Mouse (Mus musculus): ENCODE results near the gene Csnk2a1. TPM values are rescaled to one million over a fixed set of nuclear protein-coding genes. Genes with fewer than 3 reads are reported as not detected.
"Not testable (repeated sequence)": the region's sequence is repeated elsewhere in the genome, so short reads cannot be mapped to it uniquely, and the experiment has no call there.

Csnk2a1 gene
- polyA plus RNA-seq, 1 experiment from 2014 or later = 135 TPM

- H3K27ac ChIP-seq (ENCODE audit: low read depth, low read length) = no peak overlapping the region
- H3K9me3 ChIP-seq (ENCODE audit: control insufficient read depth, low read length) = no peaks in the 10 kb centered on the region
- ATAC-seq (ENCODE audit: low FRiP score) (no peak), DNase-seq (ENCODE audit: low spot score) (no peak)
- 92% methylated on average over 2 of the region's 2 CpGs for WGBS
- H3K4me2 ChIP-seq (replicated peaks; ENCODE audit: low read depth, low read length) = no peak overlapping the region
- H3K27me3 ChIP-seq (ENCODE audit: control insufficient read depth, insufficient read depth, low read length) = no peaks in the 10 kb centered on the region
- H3K4me3 ChIP-seq (ENCODE audit: low read depth, low read length) = no peak overlapping the region
- no peaks in the 10 kb centered on the region for H3K4me1 ChIP-seq (replicated peaks; ENCODE audit: control insufficient read depth, insufficient read depth, low read length)
- peaks cover 5% of the 10 kb centered on the region; the same call in 1 of the 2 replicates for H3K36me3 ChIP-seq (ENCODE audit: control insufficient read depth, insufficient read depth, low read length)
- H3K9ac ChIP-seq (ENCODE audit: low read depth, low read length) = no peak overlapping the region
Observed at GRCm38 (mm10) chr2:152273639-152274038, 47.0 kb downstream of the Csnk2a1 start.

- no peaks in the 10 kb centered on the region; the same call in 1 of the 2 replicates for H3K36me3 ChIP-seq (ENCODE audit: control insufficient read depth, insufficient read depth, low read length)
- DNase-seq (ENCODE audit: low spot score) = no peak
- no peaks in the 10 kb centered on the region for H3K4me1 ChIP-seq (replicated peaks; ENCODE audit: control insufficient read depth, insufficient read depth, low read length)
- WGBS = 96% methylated on average over 3 of the region's 3 CpGs
- ATAC-seq (ENCODE audit: low FRiP score) = no peak
- H3K9me3 ChIP-seq (ENCODE audit: control insufficient read depth, low read length) = no peaks in the 10 kb centered on the region
- no peak overlapping the region for H3K9ac ChIP-seq (ENCODE audit: low read depth, low read length)
- H3K27me3 ChIP-seq (ENCODE audit: control insufficient read depth, insufficient read depth, low read length) = no peaks in the 10 kb centered on the region
- H3K4me3 ChIP-seq (ENCODE audit: low read depth, low read length) = no peak overlapping the region
- no peak overlapping the region for H3K27ac ChIP-seq (ENCODE audit: low read depth, low read length)
- no peak overlapping the region for H3K4me2 ChIP-seq (replicated peaks; ENCODE audit: low read depth, low read length)
Observed at GRCm38 (mm10) chr2:152281407-152281806, 54.8 kb downstream of the Csnk2a1 start.

GRCm38 (mm10) chr2:152287560-152287959 lies 60.9 kb downstream of the Csnk2a1 start:
- Histone ChIP-seq H3K4me1 (replicated peaks; ENCODE audit: control insufficient read depth, insufficient read depth, low read length) (no peaks in the 10 kb centered on the region), H3K9me3 (ENCODE audit: control insufficient read depth, low read length) (no peaks in the 10 kb centered on the region), H3K36me3 (ENCODE audit: control insufficient read depth, insufficient read depth, low read length) (no peaks in the 10 kb centered on the region; the same call in 1 of the 2 replicates), H3K4me3 (ENCODE audit: low read depth, low read length) (no peak overlapping the region), H3K27ac (ENCODE audit: low read depth, low read length) (no peak overlapping the region), H3K4me2 (replicated peaks; ENCODE audit: low read depth, low read length) (no peak overlapping the region), H3K9ac (ENCODE audit: low read depth, low read length) (no peak overlapping the region), H3K27me3 (ENCODE audit: control insufficient read depth, insufficient read depth, low read length) (no peaks in the 10 kb centered on the region)
- WGBS = 91% methylated on average over 5 of the region's 5 CpGs
- ATAC-seq (ENCODE audit: low FRiP score) (no peak), DNase-seq (ENCODE audit: low spot score) (no peak)

- Histone ChIP-seq H3K27me3 (ENCODE audit: control insufficient read depth, insufficient read depth, low read length) (no peaks in the 10 kb centered on the region), H3K4me1 (replicated peaks; ENCODE audit: control insufficient read depth, insufficient read depth, low read length) (no peaks in the 10 kb centered on the region), H3K36me3 (ENCODE audit: control insufficient read depth, insufficient read depth, low read length) (no peaks in the 10 kb centered on the region; the same call in 1 of the 2 replicates), H3K27ac (ENCODE audit: low read depth, low read length) (no peak overlapping the region), H3K4me3 (ENCODE audit: low read depth, low read length) (no peak overlapping the region), H3K9ac (ENCODE audit: low read depth, low read length) (no peak overlapping the region), H3K4me2 (replicated peaks; ENCODE audit: low read depth, low read length) (no peak overlapping the region), H3K9me3 (ENCODE audit: control insufficient read depth, low read length) (no peaks in the 10 kb centered on the region)
- no peak for DNase-seq (ENCODE audit: low spot score)
- 89% methylated on average over 8 of the region's 8 CpGs for WGBS
- no peak for ATAC-seq (ENCODE audit: low FRiP score)
Observed at GRCm38 (mm10) chr2:152288046-152288445, 61.4 kb downstream of the Csnk2a1 start.

DNA sequence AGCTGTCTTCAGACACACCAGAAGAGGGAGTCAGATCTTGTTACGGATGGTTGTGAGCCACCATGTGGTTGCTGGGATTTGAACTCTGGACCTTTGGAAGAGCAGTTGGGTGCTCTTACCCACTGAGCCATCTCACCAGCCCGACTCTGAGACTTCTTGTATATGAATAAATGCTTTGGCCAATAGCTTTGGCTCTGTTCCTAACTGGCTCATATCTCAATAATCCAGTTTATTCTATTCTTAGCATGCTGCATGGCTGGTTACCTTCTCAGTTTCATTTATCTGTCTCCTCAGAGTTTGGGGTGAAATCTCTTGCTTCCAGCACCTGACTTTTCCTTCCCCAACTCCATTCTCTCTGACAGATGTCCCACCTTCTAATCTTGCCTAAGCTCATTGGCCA lies 63.0 kb downstream of the Csnk2a1 start:
- WGBS = 100% methylated on average over 1 of the region's 2 CpGs

GRCm38 (mm10) chr2:152292475-152292874 lies 65.8 kb downstream of the Csnk2a1 start:
- no peak for DNase-seq (ENCODE audit: low spot score)
- H3K27ac ChIP-seq (ENCODE audit: low read depth, low read length) = no peak overlapping the region
- no peak overlapping the region for H3K4me3 ChIP-seq (ENCODE audit: low read depth, low read length)
- H3K4me1 ChIP-seq (replicated peaks; ENCODE audit: control insufficient read depth, insufficient read depth, low read length) = peaks cover 4% of the 10 kb centered on the region
- H3K36me3 ChIP-seq (ENCODE audit: control insufficient read depth, insufficient read depth, low read length) = no peaks in the 10 kb centered on the region
- WGBS = 66% methylated on average over 2 of the region's 2 CpGs
- H3K9ac ChIP-seq (ENCODE audit: low read depth, low read length) = no peak overlapping the region
- no peaks in the 10 kb centered on the region for H3K27me3 ChIP-seq (ENCODE audit: control insufficient read depth, insufficient read depth, low read length)
- no peak overlapping the region for H3K4me2 ChIP-seq (replicated peaks; ENCODE audit: low read depth, low read length)
- no peak for ATAC-seq (ENCODE audit: low FRiP score)
- no peaks in the 10 kb centered on the region for H3K9me3 ChIP-seq (ENCODE audit: control insufficient read depth, low read length)

More for the DNA sequence above, 63.0 kb downstream of the Csnk2a1 start:
- not testable (repeated sequence) for H3K4me3 ChIP-seq (ENCODE audit: low read depth, low read length); DNase-seq (ENCODE audit: low spot score); H3K27me3 ChIP-seq (ENCODE audit: control insufficient read depth, insufficient read depth, low read length); ATAC-seq (ENCODE audit: low FRiP score); H3K27ac ChIP-seq (ENCODE audit: low read depth, low read length); H3K4me2 ChIP-seq (replicated peaks; ENCODE audit: low read depth, low read length); H3K9me3 ChIP-seq (ENCODE audit: control insufficient read depth, low read length); H3K4me1 ChIP-seq (replicated peaks; ENCODE audit: control insufficient read depth, insufficient read depth, low read length); H3K36me3 ChIP-seq (ENCODE audit: control insufficient read depth, insufficient read depth, low read length); H3K9ac ChIP-seq (ENCODE audit: low read depth, low read length)

DNA sequence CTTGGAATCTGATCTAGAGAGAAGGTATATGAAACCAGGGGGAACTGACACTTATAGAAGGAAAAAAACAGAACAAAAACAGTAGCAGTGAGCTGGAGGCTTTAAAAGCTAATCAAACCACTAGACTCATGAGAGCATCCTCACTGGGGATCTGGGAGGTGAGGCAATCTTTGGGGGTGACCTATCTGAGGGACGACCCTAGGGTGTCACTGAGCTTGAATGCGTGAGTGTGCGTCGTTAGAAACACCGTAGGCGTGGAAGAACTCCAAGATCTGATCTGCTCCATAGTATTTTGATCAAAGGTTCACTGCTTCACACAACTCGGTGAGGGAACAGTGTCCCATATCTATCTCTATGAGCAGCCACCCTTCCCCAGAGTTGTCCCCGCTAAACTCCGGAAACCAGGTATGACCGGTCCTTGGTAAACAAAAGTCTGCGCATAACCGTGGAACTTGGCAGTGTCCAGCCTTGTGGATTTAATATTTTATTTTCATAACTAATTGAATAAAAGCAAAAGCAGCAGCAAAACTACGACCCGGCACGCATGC lies 66.6 kb downstream of the Csnk2a1 start:
- H3K27me3 ChIP-seq (ENCODE audit: control insufficient read depth, insufficient read depth, low read length) = no peaks in the 10 kb centered on the region
- under 1% methylated on average over 15 of the region's 15 CpGs for WGBS
- H3K4me3 ChIP-seq (ENCODE audit: low read depth, low read length) = peak overlapping the region; percentile 92
- H3K36me3 ChIP-seq (ENCODE audit: control insufficient read depth, insufficient read depth, low read length) = no peaks in the 10 kb centered on the region
- H3K4me2 ChIP-seq (replicated peaks; ENCODE audit: low read depth, low read length) = peak overlapping the region; percentile 71
- peak overlapping the region; percentile 47; the same call in 1 of the 2 replicates for H3K9ac ChIP-seq (ENCODE audit: low read depth, low read length)
- peaks cover 4% of the 10 kb centered on the region for H3K4me1 ChIP-seq (replicated peaks; ENCODE audit: control insufficient read depth, insufficient read depth, low read length)
- H3K27ac ChIP-seq (ENCODE audit: low read depth, low read length) = no peak overlapping the region
- H3K9me3 ChIP-seq (ENCODE audit: control insufficient read depth, low read length) = no peaks in the 10 kb centered on the region
- ATAC-seq (ENCODE audit: low FRiP score) (peak; percentile 82), DNase-seq (ENCODE audit: low spot score) (no peak)

- DNase-seq (ENCODE audit: low spot score) = peak; percentile 94
- under 1% methylated on average over 59 of the region's 70 CpGs for WGBS
- H3K36me3 ChIP-seq (ENCODE audit: control insufficient read depth, insufficient read depth, low read length) = no peaks in the 10 kb centered on the region
- H3K27ac ChIP-seq (ENCODE audit: low read depth, low read length) = peak within 1 kb of the TSS; percentile 80
- ATAC-seq (ENCODE audit: low FRiP score) = peak; percentile 99
- no peaks in the 10 kb centered on the region for H3K27me3 ChIP-seq (ENCODE audit: control insufficient read depth, insufficient read depth, low read length)
- peaks cover 4% of the 10 kb centered on the region for H3K4me1 ChIP-seq (replicated peaks; ENCODE audit: control insufficient read depth, insufficient read depth, low read length)
- H3K4me3 ChIP-seq (ENCODE audit: low read depth, low read length) = peak within 1 kb of the TSS; percentile 92
- peak within 1 kb of the TSS; percentile 71 for H3K4me2 ChIP-seq (replicated peaks; ENCODE audit: low read depth, low read length)
- H3K9ac ChIP-seq (ENCODE audit: low read depth, low read length) = peak within 1 kb of the TSS; percentile 91
- H3K9me3 ChIP-seq (ENCODE audit: control insufficient read depth, low read length) = no peaks in the 10 kb centered on the region
Observed at GRCm38 (mm10) chr2:152293727-152294475, 67.3 kb downstream of the Csnk2a1 start, which contains the start of gene Tbc1d20. Tbc1d20 (plus strand) TSS chr2:152293828.

- H3K27ac ChIP-seq (ENCODE audit: low read depth, low read length) = no peak overlapping the region
- peak overlapping the region; percentile 71 for H3K4me2 ChIP-seq (replicated peaks; ENCODE audit: low read depth, low read length)
- ATAC-seq (ENCODE audit: low FRiP score) (no peak), DNase-seq (ENCODE audit: low spot score) (no peak)
- no peaks in the 10 kb centered on the region for H3K27me3 ChIP-seq (ENCODE audit: control insufficient read depth, insufficient read depth, low read length)
- H3K9me3 ChIP-seq (ENCODE audit: control insufficient read depth, low read length) = no peaks in the 10 kb centered on the region
- H3K4me1 ChIP-seq (replicated peaks; ENCODE audit: control insufficient read depth, insufficient read depth, low read length) = peaks cover 4% of the 10 kb centered on the region
- H3K36me3 ChIP-seq (ENCODE audit: control insufficient read depth, insufficient read depth, low read length) = no peaks in the 10 kb centered on the region
- 39% methylated on average over 5 of the region's 5 CpGs for WGBS
- peak overlapping the region; percentile 92 for H3K4me3 ChIP-seq (ENCODE audit: low read depth, low read length)
- peak overlapping the region; percentile 91 for H3K9ac ChIP-seq (ENCODE audit: low read depth, low read length)
Observed at GRCm38 (mm10) chr2:152294541-152294940, 67.9 kb downstream of the Csnk2a1 start.

Measured in hindbrain, embryonic 11.5 days (tissue).